Mouse (Mus musculus): ENCODE data around the gene Pilrb2. TPM values are rescaled to one million over a fixed set of nuclear protein-coding genes. Genes with fewer than 3 reads are reported as not detected.

Gene Pilrb2
- polyA plus RNA-seq, 1 experiment from 2014 or later: 5.2 TPM

Other genes with a start within 250 kb of the Pilrb2 start
- not detected in 2 replicates for gene Fbxo24, start 242.8 kb downstream of the Pilrb2 start, polyA plus RNA-seq (2015; fragmentation: Nextera tagmentation; extraction: Ambion mirVana)
- 25.7 and 26.4 TPM in 2 replicates for gene Lrch4, start 242.7 kb downstream of the Pilrb2 start, polyA plus RNA-seq (2015; fragmentation: Nextera tagmentation; extraction: Ambion mirVana)
- 6.0 and 7.8 TPM in 2 replicates for gene Gm20605, start 242.6 kb downstream of the Pilrb2 start, polyA plus RNA-seq (2015; fragmentation: Nextera tagmentation; extraction: Ambion mirVana)
- gene Sap25, start 230.5 kb downstream of the Pilrb2 start, polyA plus RNA-seq (2015; fragmentation: Nextera tagmentation; extraction: Ambion mirVana): 3.6 and 4.6 TPM in 2 replicates
- 0.07 TPM in 1 of 2 replicates, not detected in the other for gene Irs3, start 226.1 kb downstream of the Pilrb2 start, polyA plus RNA-seq (2015; fragmentation: Nextera tagmentation; extraction: Ambion mirVana)
- gene Agfg2, start 187.1 kb downstream of the Pilrb2 start, polyA plus RNA-seq (2015; fragmentation: Nextera tagmentation; extraction: Ambion mirVana): 35.3 and 35.6 TPM in 2 replicates
- 0.21 and 0.39 TPM in 2 replicates for gene Nyap1, start 130.2 kb downstream of the Pilrb2 start, polyA plus RNA-seq (2015; fragmentation: Nextera tagmentation; extraction: Ambion mirVana)
- 68.8 and 75.1 TPM in 2 replicates for gene Tsc22d4, start 126.1 kb downstream of the Pilrb2 start, polyA plus RNA-seq (2015; fragmentation: Nextera tagmentation; extraction: Ambion mirVana)
- gene Ppp1r35, start 93.0 kb downstream of the Pilrb2 start, polyA plus RNA-seq (2015; fragmentation: Nextera tagmentation; extraction: Ambion mirVana): 21.0 and 21.3 TPM in 2 replicates
- 4.0 and 5.0 TPM in 2 replicates for gene Mepce, start 84.2 kb downstream of the Pilrb2 start, polyA plus RNA-seq (2015; fragmentation: Nextera tagmentation; extraction: Ambion mirVana)
- 3.2 and 3.3 TPM in 2 replicates for gene Zcwpw1, start 84.0 kb downstream of the Pilrb2 start, polyA plus RNA-seq (2015; fragmentation: Nextera tagmentation; extraction: Ambion mirVana)
- gene Pilra, start 35.5 kb downstream of the Pilrb2 start, polyA plus RNA-seq (2015; fragmentation: Nextera tagmentation; extraction: Ambion mirVana): 4.0 and 4.7 TPM in 2 replicates
- 4.9 and 5.7 TPM in 2 replicates for gene Pilrb1, start 13.7 kb downstream of the Pilrb2 start, polyA plus RNA-seq (2015; fragmentation: Nextera tagmentation; extraction: Ambion mirVana)
- gene Cyp3a13, start 49.8 kb upstream of the Pilrb2 start, polyA plus RNA-seq (2015; fragmentation: Nextera tagmentation; extraction: Ambion mirVana): 5.0 and 5.2 TPM in 2 replicates
- gene Gjc3, start 91.3 kb upstream of the Pilrb2 start, polyA plus RNA-seq (2015; fragmentation: Nextera tagmentation; extraction: Ambion mirVana): not detected in 2 replicates
- 14.4 and 31.0 TPM in 2 replicates for gene Azgp1, start 109.7 kb upstream of the Pilrb2 start, polyA plus RNA-seq (2015; fragmentation: Nextera tagmentation; extraction: Ambion mirVana)
- gene Smok3a, start 149.4 kb upstream of the Pilrb2 start, polyA plus RNA-seq (2015; fragmentation: Nextera tagmentation; extraction: Ambion mirVana): not detected in 2 replicates
- gene Smok3b, start 149.6 kb upstream of the Pilrb2 start, polyA plus RNA-seq (2015; fragmentation: Nextera tagmentation; extraction: Ambion mirVana): not detected in 2 replicates
- not detected in 2 replicates for gene Smok3c, start 181.4 kb upstream of the Pilrb2 start, polyA plus RNA-seq (2015; fragmentation: Nextera tagmentation; extraction: Ambion mirVana)
- 3.7 and 3.8 TPM in 2 replicates for gene Zkscan1, start 213.3 kb upstream of the Pilrb2 start, polyA plus RNA-seq (2015; fragmentation: Nextera tagmentation; extraction: Ambion mirVana)
- gene Zscan21, start 245.1 kb upstream of the Pilrb2 start, polyA plus RNA-seq (2015; fragmentation: Nextera tagmentation; extraction: Ambion mirVana): 14.6 and 16.8 TPM in 2 replicates

Data from liver, embryonic 15.5 days (tissue).